Comparison of ENCODE assay signal across 15 mouse cellular contexts in the genomic region with DNA sequence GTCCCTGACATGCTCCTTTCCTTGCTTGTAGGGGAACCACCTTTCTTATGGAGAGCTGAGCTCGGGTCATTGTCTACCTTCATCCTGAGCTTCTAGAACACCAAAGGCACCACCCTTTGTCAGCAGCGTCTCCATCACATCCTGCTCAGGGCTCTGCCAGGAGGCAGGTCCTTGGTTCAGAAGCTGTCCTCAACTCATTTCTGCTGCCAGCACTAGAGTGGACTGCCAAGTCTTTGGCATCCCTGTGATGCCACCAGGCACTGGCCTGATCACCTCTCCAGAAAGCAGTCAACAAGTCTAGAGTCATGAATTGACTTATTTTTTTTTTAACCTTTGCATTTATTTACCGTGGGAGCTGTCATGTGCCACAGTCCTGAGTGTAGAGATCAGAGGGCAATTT. TPM values are rescaled to one million over a fixed set of nuclear protein-coding genes. Genes with fewer than 3 reads are reported as not detected.
DNase-seq lines count a peak whose midpoint lies in the region; ATAC-seq and TF ChIP-seq lines count a peak whose summit lies in the region.
"Had no signal": no experiment of that assay in that cellular context is flagged by ENCODE, and none has a peak within 500 bp of the region (broad histone marks: within the 10 kb centered on the region; RNA-seq: fewer than 3 reads in every experiment).

No protein-coding gene starts in this region.

- no peaks in the 10 kb centered on the region for H3K79me2 ChIP-seq in liver, adult 2 months (ENCODE audit: control insufficient read depth, insufficient read depth, low read length)

- H3K4me3 ChIP-seq in forebrain, embryonic 10.5 days: no peak overlapping the region
- no peak overlapping the region for H3K4me3 ChIP-seq in forebrain, embryonic 15.5 days
- H3K4me3 ChIP-seq in liver, adult 2 months (ENCODE audit: insufficient read depth, low read depth, low read length): no peak overlapping the region
- H3K4me3 ChIP-seq in brown adipose tissue, adult 24 weeks (ENCODE audit: insufficient read depth, low read depth, low read length): no peak overlapping the region
- H3K4me3 ChIP-seq: hindbrain, embryonic 15.5 days; limb, embryonic 12.5 days; lung, embryonic 15.5 days; megakaryocyte, embryonic 14.5 days had no signal

- TF ChIP-seq CTCF in liver, adult 2 months (IDR thresholded peaks at IDR 0.05; ENCODE audit: low read depth, low read length): no peak

- no peak overlapping the region for H3K9ac ChIP-seq in forebrain, embryonic 15.5 days (replicated peaks)
- no peak overlapping the region for H3K9ac ChIP-seq in liver, adult 2 months (ENCODE audit: low read depth, low read length)
- H3K9ac ChIP-seq: hindbrain, embryonic 15.5 days; limb, embryonic 12.5 days; lung, embryonic 15.5 days had no signal

- H3K4me2 ChIP-seq in forebrain, embryonic 15.5 days (replicated peaks): no peak overlapping the region
- H3K4me2 ChIP-seq: hindbrain, embryonic 15.5 days; limb, embryonic 12.5 days; lung, embryonic 15.5 days had no signal

- peaks cover 47% of the 10 kb centered on the region for H3K4me1 ChIP-seq in forebrain, embryonic 10.5 days
- H3K4me1 ChIP-seq in forebrain, embryonic 15.5 days: peaks cover 16% of the 10 kb centered on the region
- H3K4me1 ChIP-seq in liver, adult 2 months (ENCODE audit: control insufficient read depth, insufficient read depth, low read length): peaks cover 12% of the 10 kb centered on the region
- H3K4me1 ChIP-seq in brown adipose tissue, adult 24 weeks (ENCODE audit: control insufficient read depth, insufficient read depth, insufficient read length, low read length): no peaks in the 10 kb centered on the region

- TF ChIP-seq POLR2A in liver, adult 2 months (IDR thresholded peaks at IDR 0.05; ENCODE audit: extremely low read depth, insufficient read depth, low read length): no peak

- ATAC-seq in forebrain, embryonic 15.5 days (replicated peaks): no peak

- no peak for DNase-seq in forebrain, embryonic 10.5 days (ENCODE audit: extremely low spot score, low spot score)
- DNase-seq in liver, adult 2 months (ENCODE audit: extremely low read depth, low read depth, low spot score): peak; percentile 94
- DNase-seq in liver: no peak
- peak; percentile 56 to 69 for DNase-seq in cerebellum, postnatal 10 days
- DNase-seq in embryo, embryonic 11 days: no peak
- DNase-seq in layer of hippocampus, adult 8-10 months (ENCODE audit: low spot score in 2 of 2): no peak
- DNase-seq: kidney, adult 18-20 months; kidney, postnatal 36 days; right cerebral cortex, postnatal 4 days had no signal

- no peaks in the 10 kb centered on the region for H3K27me3 ChIP-seq in forebrain, embryonic 10.5 days (ENCODE audit: poor library complexity, severe bottlenecking)
- no peaks in the 10 kb centered on the region for H3K27me3 ChIP-seq in forebrain, embryonic 15.5 days
- no peaks in the 10 kb centered on the region for H3K27me3 ChIP-seq in liver, adult 2 months (ENCODE audit: control insufficient read depth, insufficient read depth, low read length)
- H3K27me3 ChIP-seq: hindbrain, embryonic 15.5 days; limb, embryonic 12.5 days; lung, embryonic 15.5 days had no signal

- 79% methylated on average over 3 of the region's 3 CpGs for WGBS in forebrain, embryonic 10.5 days
- 75% methylated on average over 3 of the region's 3 CpGs for WGBS in forebrain, embryonic 15.5 days
- WGBS in liver, adult 2 months: 23% methylated on average over 3 of the region's 3 CpGs

- H3K27ac ChIP-seq in forebrain, embryonic 10.5 days: peak overlapping the region; percentile 70
- H3K27ac ChIP-seq in forebrain, embryonic 15.5 days (replicated peaks): no peak overlapping the region
- H3K27ac ChIP-seq in liver, adult 2 months (replicated peaks; ENCODE audit: insufficient read depth, low read depth, low read length): peak overlapping the region; percentile 96
- peak overlapping the region; percentile 92 for H3K27ac ChIP-seq in brown adipose tissue, adult 24 weeks (replicated peaks; ENCODE audit: low read depth, low read length)
- H3K27ac ChIP-seq: limb, embryonic 12.5 days; lung, embryonic 15.5 days had no signal

- no peaks in the 10 kb centered on the region for H3K36me3 ChIP-seq in forebrain, embryonic 10.5 days (replicated peaks)
- H3K36me3 ChIP-seq in forebrain, embryonic 15.5 days: no peaks in the 10 kb centered on the region
- H3K36me3 ChIP-seq in liver, adult 2 months (ENCODE audit: control insufficient read depth, insufficient read depth, low read length): no peaks in the 10 kb centered on the region
- H3K36me3 ChIP-seq: hindbrain, embryonic 15.5 days; limb, embryonic 12.5 days; lung, embryonic 15.5 days had no signal

- no peaks in the 10 kb centered on the region for H3K9me3 ChIP-seq in forebrain, embryonic 10.5 days
- H3K9me3 ChIP-seq in forebrain, embryonic 15.5 days: no peaks in the 10 kb centered on the region
- H3K9me3 ChIP-seq: hindbrain, embryonic 15.5 days; limb, embryonic 12.5 days; lung, embryonic 15.5 days had no signal

RNA-seq across cellular contexts. Expression of gene Dlg1, which starts 11.7 kb away (rescaled TPM):
- 30.9 TPM in 2 replicates for polyA plus RNA-seq in forebrain, embryonic 10.5 days (2016; fragmentation: Nextera tagmentation; extraction: Ambion mirVana)
- polyA plus RNA-seq in forebrain, embryonic 15.5 days (2015; fragmentation: Nextera tagmentation; extraction: Ambion mirVana): 17.7 and 20.9 TPM in 2 replicates
- 42.7 and 52.4 TPM in 2 replicates for total RNA-seq in liver, adult 2 months (2014; rRNA removed)
- 9.5 and 10.8 TPM in 2 replicates for polyA plus RNA-seq in liver, adult 2 months (2012; rRNA removed)
- 34.2 and 34.6 TPM in 2 replicates for polyA plus RNA-seq in brown adipose tissue, adult 24 weeks (2012; ENCODE audit: insufficient read depth, insufficient read length, missing spikeins)
- 100 to 1,000 TPM in 2 of 4 experiments, 10 to 100 TPM in 2; 93.5 to 109 (median 101) TPM for total RNA-seq in layer of hippocampus, adult 8-10 months (2022)

Comparison
In these comparisons a context has a peak if more than half of its experiments do, and no peak if none do; other contexts are left out.
1. DNase-seq: peak in liver, adult 2 months (single experiment) and cerebellum, postnatal 10 days (2 of 2); none in forebrain, embryonic 10.5 days (single experiment), liver (single experiment), embryo, embryonic 11 days (single experiment) and layer of hippocampus, adult 8-10 months (0 of 2).